In the genomic region with DNA sequence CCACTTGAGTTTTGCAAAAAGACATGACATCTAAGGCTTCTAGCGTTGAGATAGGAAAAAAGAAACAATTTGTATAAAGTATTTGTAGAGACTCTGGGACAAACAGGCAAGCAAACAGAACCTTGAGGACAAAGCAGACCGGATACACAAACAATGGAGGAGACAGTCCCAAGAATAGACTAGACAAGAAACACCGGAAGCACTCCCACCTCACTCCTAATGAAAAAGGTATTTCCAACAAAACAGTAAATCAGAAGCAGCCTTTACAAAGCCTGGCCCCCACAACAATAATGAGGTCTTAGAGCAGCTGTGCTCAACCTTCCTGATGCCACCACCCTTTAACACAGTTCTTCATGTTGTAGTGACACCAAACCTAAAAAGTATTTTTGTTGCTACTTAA, we compare ENCODE assay signal across 15 mouse cellular contexts. TPM values are rescaled to one million over a fixed set of nuclear protein-coding genes. Genes with fewer than 3 reads are reported as not detected.
"Had no signal": no experiment of that assay in that cellular context is flagged by ENCODE, and none has a peak within 500 bp of the region (broad histone marks: within the 10 kb centered on the region; RNA-seq: fewer than 3 reads in every experiment).

No protein-coding gene starts in this region.

- H3K36me3 ChIP-seq: limb, embryonic 10.5 days; liver, embryonic 12.5 days; midbrain, embryonic 10.5 days; neural tube, embryonic 15.5 days had no signal

- H3K27ac ChIP-seq: left cerebral cortex, adult 2 months; limb, embryonic 10.5 days; liver, embryonic 12.5 days; midbrain, embryonic 10.5 days; neural tube, embryonic 15.5 days had no signal

- H3K4me3 ChIP-seq: left cerebral cortex, adult 2 months; limb, embryonic 10.5 days; liver, embryonic 12.5 days; midbrain, embryonic 10.5 days; myocyte; neural tube, embryonic 15.5 days had no signal

- H3K9ac ChIP-seq: liver, embryonic 12.5 days; lung, embryonic 14.5 days; neural tube, embryonic 15.5 days had no signal

- DNase-seq: lung, embryonic 14.5 days; lung, postnatal 4 days; midbrain, embryonic 14.5 days; right cerebral cortex, adult 18-20 months; right cerebral cortex, postnatal 25 days; thymus, adult 18-20 months; thymus, postnatal 14 days had no signal

RNA-seq across cellular contexts. Expression of gene Usp43, which starts 4.8 kb away (rescaled TPM):
- total RNA-seq: megakaryocyte, adult 5-6 weeks had no signal

RNA-seq across cellular contexts. Expression of gene Cfap52, which starts 48.3 kb away (rescaled TPM):
- total RNA-seq: megakaryocyte, adult 5-6 weeks had no signal
- polyA plus RNA-seq: liver, embryonic 12.5 days; liver, embryonic 16.5 days had no signal
